Mouse (Mus musculus) layer of hippocampus, adult 8-10 months (tissue): ENCODE measurements at regions not wholly inside any gene's neighbourhood (a gene's known extent, or its start where the extent isn't known, plus 50 kb on each side); places are given as distances from the start of the nearest gene placed in this dataset.

ENCODE experiments used
- DNase-seq, 2 experiments: peaks; one replicate each; pipeline ENCODE4 v3.0.0; 2022; ENCODE audit warnings: low spot score in 2 of 2
- microRNA-seq, 2 experiments: library from miRNA; unstranded; fragments of <30 nt; microRNA quantifications; one replicate each; pipeline ENCODE4 v1.2.0; 2022

DNA sequence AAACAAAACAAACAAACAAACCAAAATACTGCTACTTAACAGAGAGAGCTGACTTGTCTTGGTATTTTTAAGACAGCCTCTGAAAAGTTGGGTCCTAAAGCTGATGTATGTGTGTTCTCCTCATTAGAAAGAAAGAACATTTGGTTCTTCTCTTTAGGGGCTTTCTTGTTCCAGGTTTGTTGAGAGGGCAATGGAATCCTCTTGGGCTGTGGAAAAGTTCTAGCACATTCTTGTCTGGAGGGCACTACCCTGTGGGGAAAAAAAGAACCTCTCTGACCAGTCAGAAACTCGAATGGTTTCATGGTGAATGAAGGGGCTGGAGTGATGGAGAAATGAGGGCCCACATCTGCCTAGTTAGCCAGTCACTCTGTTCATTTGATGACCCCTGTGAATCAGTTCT, 1874.5 kb upstream of the Lrrc6 start:
- no peak for DNase-seq

DNA sequence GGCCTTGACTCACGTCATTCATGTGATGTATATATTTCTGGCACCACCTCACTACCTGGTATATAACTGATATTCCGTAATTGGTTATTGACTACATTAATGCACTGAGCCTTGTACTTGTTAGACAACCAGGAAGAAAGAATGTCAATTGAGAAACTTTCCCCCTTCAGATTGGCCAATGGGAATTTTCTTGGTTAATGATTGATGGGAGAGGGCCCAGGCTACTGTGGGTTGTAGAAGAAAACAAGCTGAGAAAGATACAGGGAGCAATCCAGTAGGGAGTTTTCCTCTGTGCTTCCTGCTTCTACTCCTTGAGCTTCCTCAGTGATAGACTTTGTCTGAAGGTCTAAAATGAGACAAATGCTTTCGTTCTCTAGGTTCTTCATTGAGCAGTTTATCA, 1866.1 kb upstream of the Lrrc6 start:
- DNase-seq, result no peak

DNA sequence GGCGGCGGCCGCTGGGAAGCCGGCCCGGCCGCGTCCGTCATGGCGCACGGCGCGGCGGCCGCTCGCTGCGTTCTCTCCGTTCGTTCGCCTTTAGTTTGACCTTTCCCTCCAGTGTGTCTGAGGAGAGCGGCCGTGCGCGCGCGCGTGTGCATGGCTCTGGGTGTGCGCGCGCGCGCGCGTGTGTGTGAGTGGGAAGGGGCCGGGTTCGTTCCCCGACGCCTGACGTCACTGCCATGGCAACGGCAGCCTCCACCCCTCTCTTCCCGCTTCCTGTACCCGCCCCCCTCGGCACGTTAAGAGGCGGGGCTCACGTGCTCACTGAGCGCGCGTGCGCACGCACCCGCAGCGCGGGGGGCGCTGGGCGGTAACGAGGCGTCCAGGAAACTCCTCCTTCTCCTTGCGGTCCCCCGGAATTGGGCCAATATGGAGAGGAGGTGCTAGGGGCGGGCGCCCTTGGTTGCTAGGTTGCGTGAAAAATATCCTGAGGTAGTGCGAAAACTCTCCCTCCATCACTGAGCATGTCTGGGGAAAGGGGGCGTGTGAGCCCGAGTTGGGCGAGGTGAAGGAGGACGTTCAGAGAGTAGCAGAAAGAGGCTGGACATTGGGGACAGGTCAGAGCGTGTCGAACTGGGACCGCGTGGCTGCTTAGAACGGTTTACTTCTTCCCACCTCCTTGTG, 1862.5 kb upstream of the Lrrc6 start:
- DNase-seq, result peak; percentile 99

DNA sequence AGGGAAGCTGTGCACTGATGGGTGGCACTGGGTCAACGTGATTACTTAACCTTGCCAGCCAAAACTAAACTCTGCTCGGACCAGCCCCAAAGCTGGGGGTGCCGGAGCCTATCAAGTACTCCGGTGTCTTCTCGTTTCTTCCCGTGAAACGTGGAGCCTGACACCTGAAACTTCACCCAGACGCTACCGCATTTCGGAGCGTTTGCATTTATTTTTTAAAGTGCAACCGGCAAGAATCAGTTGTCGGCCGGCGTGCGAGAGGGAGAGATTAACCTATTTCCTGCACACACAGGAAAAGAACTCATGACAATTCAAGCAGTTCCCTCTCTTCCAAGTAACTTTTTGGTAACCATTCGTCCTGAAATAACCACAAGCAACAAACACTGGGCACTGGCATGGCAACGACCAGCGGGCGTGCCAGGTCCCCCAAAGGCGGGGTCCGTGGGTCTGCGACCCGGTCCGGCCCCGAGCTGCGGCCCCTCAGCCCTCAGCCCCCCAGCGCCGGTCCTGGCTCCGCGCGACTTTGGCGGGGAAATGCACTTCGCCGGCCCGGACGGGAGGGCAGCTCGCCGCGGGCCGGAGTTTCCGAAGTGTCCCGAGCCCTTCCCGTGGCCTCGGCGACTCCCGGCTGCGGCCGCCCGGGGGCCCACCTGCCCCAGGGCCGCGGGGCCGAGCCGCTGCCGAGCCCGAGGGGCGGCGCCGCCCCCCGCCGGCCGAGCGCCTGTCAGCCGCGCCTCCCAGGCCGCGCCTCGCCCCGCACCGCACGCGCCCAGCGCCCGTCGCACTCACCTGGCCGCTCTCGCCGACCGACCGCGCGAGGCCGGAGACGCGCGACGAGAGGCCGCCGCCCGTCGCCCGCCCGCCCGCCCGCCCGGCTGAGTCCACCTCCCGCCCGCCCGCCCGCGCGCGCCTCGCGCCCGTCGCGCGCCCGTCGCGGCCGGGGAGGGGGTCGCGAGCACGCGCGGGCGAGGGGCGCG, 1861.7 kb upstream of the Lrrc6 start:
- DNase-seq, result no peak

DNA sequence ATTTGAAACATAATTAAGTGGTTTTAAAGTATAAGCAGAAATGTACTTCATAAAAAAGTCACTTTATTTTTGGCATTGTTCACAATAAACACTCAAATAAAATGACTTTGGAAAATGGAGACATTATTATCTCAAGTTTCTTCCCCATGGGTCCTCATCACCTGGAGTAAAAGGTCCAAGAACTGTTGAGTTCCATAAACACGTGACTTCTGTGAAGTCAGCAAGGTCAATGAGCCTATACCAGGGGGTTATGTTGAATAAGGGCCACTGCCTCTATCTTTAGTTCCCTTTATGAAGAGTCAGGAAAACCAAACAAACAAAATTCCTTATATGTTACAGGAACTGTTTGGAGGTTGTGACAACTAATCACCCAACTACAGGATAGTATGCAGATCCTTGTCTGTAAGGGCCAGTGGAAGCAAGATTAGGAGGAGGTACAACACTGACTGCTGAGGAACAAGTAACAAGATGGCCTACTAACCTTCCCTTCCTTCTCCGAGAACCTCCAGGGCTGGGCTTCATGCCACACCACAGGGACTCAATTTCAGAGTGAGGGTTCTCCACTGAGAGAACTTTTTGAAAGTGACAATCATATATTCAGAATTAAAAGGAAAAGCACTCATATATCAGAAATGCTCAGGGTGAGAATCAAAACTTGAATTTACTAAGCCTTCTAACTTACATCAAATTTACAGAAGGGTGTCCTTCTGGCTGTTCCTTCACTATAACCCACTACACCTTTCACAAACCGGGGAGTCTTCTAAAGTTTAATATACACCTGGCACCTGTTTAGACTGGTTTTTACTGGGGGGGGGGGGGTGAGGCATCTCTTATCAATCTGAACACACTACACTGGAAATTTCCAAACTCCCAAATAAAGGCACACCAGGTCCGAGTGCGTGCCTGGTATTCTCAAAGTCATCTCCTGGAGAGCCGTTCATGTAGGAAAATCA, 1860.5 kb upstream of the Lrrc6 start:
- DNase-seq, result no peak

DNA sequence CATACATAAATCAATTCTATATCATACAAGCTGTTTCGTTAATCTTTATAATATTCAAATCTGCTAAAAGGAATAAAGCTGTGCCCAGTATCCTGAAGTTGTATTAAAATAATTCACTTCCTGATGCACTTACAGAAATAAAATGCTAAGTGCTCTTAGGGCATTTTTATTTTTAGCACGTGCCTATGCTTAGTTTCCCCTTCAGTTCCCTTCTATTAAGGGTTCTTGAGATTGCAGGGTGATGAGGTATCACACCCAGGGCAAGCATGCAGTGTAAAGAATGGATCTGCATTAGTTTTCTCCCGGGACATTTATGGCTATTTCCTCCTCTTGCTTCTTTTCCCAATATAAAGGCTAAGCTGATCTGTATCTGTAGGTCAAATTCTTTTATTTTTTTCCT, 1858.8 kb upstream of the Lrrc6 start:
- no peak for DNase-seq

DNA sequence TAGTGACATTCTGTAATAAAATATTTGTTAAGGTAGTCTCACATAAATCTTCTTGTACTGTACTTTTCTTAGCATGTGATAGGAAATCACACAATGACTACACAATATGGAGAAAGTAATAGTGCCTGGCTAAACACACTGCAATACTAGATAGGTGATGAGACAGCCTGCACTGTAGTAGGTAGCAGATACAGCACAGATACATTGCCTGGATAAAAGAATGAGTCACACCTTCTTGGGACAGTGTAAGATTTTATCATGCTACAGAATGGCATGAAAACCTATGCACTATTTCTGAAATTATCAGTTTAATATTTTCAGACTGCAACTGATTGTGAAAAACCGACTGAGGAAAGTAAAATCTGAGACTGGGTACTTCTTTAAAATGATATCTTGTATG, 1855.2 kb upstream of the Lrrc6 start:
- DNase-seq, result no peak

DNA sequence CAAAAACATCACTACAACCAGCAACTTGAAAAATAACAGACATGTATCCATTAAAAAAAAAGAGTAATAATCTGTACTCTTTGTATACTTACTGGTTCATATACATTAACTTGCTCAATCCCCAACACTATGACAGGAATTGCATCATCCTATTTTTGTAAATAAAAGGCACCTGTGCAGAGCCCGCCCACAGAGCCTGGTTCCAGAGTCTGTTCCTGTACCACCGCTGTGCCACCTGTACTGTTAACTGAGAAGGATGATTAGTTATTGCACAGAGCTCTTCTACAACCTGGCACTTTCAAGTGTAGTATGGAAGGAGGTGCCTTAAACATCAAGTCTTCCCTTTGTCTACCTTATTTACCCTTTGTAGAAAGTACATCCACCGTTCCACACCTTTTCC, 1843.9 kb upstream of the Lrrc6 start:
- no peak for DNase-seq

DNA sequence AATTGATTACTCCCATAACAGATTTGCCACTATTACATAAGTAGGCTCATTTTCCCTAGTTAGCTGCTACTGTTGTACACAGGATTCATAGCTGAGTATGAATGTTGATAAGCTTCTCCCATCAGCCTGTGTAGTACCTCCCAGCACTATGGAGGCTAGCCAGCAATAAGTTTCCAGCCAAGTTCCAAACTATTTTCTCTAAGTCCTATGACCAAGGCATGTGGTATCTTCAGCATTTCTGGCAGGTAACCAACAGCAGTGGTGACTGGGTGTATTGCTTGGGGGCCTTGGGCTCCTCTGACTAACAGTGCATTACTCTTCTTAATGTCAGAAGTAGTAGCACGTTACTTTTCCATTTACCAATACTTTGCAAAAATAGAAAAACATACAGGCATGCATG, 1841.8 kb upstream of the Lrrc6 start:
- DNase-seq, result no peak

DNA sequence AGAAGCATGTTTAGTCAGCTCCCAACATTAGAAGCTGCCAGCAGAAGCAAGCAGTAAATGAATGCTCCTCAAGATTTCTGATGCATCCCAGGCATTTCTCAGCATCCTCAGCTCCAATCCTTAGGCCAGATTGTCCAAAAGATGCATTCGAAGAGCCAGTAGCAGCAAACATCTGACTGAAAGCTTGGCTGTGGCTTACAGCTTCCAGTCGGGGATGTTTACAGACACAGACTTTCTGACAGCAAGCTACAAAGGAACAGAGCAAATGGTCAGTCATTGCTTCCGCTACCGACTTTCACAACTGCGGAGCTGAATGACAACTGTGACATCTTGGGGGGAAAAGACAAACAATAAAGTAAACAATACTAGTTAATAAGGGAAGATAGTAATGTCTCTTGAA, 1840.3 kb upstream of the Lrrc6 start:
- no peak for DNase-seq

DNA sequence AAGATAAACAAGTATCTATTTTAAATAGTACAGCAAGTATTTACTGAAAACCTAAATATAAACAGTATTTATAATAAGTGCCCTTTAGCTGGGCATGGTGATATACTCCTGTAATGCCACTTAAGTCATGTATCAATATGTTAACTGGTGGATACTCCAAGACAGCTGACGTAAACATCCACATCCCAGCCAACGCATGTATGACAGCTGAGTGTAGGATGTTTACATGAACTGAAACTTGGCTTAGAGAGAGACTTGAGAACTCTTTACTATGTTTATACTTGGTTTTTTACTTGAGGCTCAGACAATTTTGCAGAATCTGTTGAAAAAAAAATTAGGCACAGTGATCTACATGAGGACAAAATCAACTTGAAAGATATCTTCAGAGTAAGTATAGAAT, 1836.6 kb upstream of the Lrrc6 start:
- DNase-seq, result no peak

DNA sequence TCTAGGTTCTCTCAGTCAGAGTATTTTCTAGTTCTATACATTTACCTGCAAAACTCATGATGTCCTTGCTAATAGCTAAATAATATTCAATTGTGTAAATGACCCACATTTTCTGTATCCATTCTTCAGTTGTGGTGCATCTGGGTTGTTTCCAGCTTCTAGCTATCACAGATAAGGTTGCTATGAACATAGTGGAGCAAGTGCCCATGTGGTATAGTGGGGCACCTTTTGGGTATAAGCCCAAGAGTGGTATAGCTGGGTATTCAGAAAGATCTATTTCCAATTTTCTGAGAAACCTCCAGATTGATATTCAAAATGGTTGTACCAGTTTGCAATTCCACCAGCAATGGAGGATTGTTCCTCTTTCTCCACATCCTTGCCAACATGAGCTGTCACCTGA, 1835.1 kb upstream of the Lrrc6 start:
- DNase-seq, result no peak

DNA sequence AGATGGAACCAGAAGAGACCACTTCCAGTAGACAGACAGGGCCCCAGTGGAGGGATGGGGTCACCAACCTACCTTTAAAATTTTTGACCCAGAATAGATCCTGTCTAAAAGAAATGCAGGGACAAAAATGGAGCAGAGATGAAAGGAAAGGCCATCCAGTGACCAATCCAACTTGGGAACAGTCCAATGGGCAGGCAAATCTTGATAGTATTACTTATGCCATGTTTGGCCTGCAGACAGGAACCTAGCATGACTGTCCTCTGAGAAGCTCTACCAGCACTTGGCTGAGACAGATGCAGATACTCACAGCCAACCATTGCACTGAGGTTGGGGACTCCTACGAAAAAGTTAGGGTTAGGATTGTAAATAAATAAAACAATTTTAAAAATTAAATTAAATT, 1815.4 kb upstream of the Lrrc6 start:
- no peak for DNase-seq

Small RNA genes lying in the stretch of these regions (microRNA-seq; reads per million reads assigned to microRNA genes)
- gene Mir30b, result 113 to 122 reads per million in 2 experiments
- 4,800 to 7,178 reads per million in 2 experiments for gene Mir30d
